Mouse (Mus musculus) hematopoietic stem cell, adult 5-6 weeks (primary cell): ENCODE measurements around the gene Dcst2. TPM values are rescaled to one million over a fixed set of nuclear protein-coding genes. Genes with fewer than 3 reads are reported as not detected.

ENCODE experiments used
- ATAC-seq, 2 experiments: fragments of 125-278 bp in 1 of 2; replicated peaks in 1 of 2; 2 replicates each; pipeline ENCODE4 v1.8.0; 2016 to 2017; ENCODE audit warnings: inconsistent platforms in 2 of 2, mild to moderate bottlenecking in 2 of 2, moderate number of reproducible peaks in 2 of 2, low read depth in 1 of 2, moderate TSS enrichment in 1 of 2; ENCODE audit not compliant: low FRiP score in 2 of 2, poor library complexity in 2 of 2, severe bottlenecking in 2 of 2, insufficient read depth in 1 of 2, low TSS enrichment in 1 of 2
- total RNA-seq: library from RNA; stranded (forward); fragments of 172-1452, 232-1000 nt; gene quantifications from 2 replicates; pipeline ENCODE4 v1.2.3, GENCODE M21; 2017

Dcst2 gene
- total RNA-seq, 1 experiment from 2014 or later = not detected

DNA sequence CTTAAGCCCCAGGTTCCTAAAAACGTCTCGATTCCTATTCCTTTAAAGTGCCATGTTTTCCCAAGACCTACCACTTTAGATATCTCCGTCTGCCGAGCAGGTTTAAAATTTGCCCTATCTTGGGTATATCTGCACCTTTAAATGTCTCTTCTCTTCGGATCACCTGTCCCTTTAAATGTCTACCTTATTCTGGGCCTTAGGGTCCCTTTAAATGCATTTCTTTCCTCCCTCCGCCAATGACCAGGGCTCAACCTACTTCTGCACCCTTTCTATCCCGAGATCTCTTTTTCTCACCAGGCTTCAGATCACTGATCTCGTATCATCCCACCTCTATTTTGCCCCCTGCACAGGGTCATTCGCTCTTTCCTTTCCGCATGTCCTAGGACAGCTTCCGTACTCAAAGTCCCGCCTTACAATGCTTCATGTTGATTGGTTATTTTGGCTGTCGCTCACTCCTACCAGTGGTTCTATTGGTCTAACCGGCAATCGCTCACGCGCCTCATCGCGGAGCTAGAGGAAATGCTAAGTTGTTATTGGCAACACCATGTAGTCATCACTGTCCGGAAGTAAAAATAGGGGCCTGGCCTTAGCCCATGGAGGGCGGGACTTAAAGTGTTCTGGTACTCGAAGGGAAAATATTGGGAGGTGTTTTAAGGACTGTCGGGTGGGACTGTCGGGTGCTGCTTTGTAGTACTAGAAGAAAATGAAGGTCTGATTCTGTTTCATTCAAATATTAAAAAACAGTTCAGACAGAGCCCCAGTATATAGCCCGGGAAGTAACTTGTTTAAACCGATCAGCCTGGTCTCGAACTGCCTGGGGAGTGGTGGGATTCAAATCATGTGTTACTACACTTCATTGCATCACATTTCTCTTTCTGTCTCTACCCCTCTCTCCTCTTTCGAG is 50.0 kb downstream of the Dcst2 start, which contains the start of gene Flad1:
Gene Flad1 (minus strand): TSS at position 381 of the 904 bp plus-strand sequence.
- peak; percentile 99 to 100 for ATAC-seq

DNA sequence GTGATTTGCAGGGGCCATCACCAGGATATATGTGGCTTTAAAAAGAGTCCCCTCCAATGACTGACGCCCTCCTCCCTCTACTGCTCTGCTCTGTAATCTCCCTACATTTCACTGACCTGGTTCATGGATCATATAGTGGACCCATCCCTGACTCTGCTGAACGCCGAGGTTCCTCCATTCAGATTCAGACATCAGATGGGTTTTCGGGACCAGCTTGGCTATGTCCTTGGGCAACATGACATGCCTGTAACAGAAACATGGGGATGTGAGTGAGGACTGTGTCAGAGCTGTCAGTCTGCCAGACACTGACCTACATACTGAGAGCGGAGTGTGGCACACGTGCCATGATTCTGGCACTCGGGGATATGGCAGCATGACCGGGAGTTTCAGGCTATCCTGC is 54.4 kb downstream of the Dcst2 start:
- ATAC-seq = no peak

DNA sequence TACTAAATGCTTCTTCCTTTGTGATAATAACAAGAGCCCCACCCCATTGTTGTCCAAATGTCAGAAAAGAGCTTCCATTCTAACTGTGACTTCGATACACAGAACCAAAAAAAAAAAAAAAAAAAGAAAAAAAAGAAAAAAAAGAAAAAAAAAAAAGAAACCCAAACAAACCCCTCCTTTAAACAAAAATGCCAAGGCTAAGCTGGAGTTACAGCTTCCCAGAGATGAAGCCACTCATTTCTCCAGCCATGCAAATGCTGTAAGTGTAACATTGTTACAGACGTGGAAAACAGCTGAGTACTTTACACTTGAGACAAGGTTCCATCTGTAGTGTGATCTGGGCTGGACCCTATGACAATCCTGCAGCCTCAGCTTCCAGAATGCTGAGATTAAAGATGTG is 55.4 kb downstream of the Dcst2 start:
- no peak for ATAC-seq

DNA sequence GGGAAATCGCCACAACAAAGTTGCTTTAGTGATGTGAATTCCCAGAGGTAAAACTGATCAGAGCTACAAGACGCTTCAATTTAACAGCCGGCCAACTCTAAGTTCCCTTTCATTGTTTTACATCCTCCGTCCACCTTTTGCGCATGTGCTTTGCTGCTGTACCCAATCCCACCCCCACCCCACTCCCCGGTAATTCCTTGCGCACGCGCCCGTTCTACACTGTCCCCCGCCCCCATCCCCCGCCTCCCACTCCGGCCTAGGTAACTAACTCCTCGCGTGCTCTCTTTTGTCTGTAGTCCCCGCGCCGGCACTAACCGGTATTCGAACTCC is 56.0 kb downstream of the Dcst2 start:
- 0 out of 4 replicates have a peak, but pooled peaks have one; percentile 1 to 3 for ATAC-seq

DNA sequence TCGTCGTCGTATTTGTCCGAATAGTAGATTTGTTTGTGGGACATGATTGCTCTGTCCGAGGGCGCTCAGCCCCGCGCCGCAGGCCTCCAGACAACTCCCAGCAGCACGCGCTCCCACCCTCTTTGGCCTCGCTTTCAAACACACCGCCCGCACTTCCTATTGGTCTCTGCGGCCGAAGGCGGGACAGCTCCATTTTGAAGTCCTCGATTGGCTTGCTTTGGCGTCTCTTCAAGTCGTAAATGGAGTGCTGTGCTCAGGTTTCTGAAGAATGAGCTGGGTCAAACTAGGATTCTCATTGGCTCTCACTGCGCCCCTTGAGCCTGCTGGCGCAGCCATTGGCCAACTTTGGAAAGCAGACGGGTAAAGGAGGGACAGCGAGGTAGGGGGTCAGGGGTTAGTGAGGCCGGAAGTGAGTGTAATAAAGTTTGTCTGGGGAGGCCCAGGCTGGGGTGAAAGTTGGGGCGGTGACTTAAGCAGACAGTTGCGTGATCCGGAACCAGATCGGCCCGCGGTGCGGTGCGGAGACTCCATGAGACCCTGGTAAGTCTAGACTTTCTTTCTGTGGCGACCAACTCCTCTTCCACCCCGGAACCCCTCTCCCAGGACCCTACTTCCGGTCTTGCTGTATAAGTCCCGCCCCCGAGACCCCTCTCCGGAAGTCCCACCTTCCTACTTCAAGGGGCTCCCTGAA is 56.5 kb downstream of the Dcst2 start, which contains the start of the genes Cks1b and Shc1:
Gene Cks1b (minus strand): TSS at position 214 of the 691 bp plus-strand sequence.
Gene Shc1 (plus strand): TSS at position 274 of the 691 bp plus-strand sequence.
- ATAC-seq = peak; percentile 90 to 95

DNA sequence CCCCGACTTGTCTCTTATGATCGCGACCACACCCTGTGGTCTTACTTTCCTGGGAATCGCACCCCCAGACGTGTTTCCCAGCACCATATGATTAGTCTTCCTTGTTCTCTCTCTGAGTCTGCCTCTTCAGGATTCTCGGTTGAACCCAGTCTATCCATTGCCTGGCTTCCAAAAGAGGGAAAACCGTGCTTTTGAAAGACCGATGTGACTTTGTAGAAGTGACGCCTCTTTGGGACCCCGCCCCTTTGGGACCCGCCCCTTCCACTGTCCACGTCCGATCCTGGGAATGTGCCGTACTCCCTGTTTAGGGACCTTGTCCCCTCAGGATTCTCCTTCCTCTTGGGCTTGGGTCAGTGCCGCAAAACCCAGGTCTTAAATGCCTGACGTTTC is 57.1 kb downstream of the Dcst2 start:
- ATAC-seq = no peak

DNA sequence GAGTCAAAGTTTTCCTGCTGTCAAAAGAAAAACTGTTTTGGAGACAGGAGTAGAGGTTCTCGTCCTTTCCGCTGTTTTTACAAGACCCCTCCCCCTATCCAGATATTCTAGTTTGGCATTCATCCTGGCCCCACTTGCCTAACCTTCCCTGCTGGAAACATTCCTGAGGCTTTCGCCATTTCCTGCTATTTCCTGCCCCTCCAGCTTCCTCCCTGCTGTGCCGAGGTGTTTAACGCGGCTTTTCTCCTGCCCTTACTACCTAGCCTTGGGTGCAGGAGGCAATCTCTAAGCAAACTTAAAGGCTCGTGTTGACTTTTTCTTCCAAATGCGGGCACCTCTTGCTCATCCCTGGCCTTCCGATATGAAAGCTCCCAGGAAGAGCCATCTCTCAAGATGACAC is 57.8 kb downstream of the Dcst2 start:
- no peak for ATAC-seq

DNA sequence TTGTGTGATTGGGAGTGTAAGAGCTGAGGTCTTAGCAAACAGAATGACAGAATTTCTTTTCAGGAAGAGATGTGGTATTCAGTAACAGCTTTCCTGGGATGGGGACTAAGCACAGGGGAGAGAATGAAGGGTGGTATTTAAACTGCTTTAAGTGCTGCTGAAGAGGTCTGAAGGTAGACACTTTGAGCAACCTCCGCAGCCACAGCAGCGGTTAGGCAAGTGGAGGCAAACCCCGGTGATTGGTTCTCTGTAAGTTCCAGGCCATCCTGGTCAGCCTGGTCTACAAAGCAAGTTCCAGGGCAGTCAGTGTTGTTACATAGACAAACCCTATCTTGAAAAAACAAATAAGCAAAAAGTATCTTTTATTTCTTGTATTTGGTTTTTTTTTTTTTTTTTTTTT is 58.2 kb downstream of the Dcst2 start:
- ATAC-seq = no peak

DNA sequence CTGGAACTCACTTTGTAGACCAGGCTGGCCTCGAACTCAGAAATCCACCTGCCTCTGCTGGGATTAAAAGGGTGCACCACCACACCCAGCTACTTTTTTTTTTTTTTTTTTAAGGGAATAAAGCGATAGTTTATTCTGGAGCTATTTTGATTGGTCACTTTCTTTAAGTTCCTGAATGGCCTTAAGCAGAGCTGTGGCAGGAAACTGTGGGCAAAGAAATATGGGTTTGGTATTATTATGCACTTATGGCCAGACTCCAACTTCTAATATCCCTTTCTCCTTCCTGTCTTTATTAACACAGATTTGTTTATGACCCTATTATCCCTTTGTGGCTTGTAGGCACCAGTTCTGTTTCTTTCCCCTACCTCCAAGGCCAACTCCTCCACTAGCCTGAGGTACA is 58.6 kb downstream of the Dcst2 start:
- no peak for ATAC-seq

DNA sequence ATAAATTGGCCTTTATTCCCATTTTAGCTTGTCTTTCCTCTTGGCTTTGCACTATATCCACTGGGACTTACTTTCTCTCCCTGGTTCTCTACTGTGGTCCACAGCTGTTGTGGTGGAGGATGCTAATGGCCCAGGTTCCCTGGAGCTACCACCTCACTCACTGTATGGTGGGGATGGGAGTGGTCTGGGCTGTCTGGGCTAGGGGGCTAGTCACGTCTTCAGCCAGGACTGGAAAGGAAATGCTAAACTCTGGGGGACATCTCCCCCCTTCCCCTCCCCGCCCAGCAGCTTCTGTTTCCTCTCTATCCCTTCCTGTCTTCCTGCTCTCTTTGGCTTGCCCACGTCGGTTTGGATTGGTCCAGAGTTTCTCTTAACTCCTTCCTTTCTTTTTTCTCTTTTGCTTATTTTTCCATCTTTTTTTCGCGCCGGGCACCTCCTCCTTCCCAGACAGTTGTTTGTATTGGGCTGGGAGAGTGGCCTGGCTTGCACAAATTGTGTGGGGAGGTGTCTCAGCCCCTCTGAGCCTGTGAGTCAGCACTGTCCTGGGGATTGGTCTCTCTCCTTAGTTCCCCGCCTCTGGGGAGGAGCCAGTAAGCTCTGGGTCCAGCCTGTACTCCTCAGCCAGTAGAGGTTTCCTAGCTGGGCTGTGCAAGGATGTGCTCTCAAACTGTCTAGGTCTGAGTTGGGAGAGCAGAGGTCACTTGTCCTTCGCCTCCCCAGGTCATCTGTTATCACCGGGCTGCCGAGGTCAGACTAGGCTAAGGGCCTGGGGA is 59.4 kb downstream of the Dcst2 start:
- peak; percentile 21 to 29; a peak in 2 of 4 replicates for ATAC-seq

DNA sequence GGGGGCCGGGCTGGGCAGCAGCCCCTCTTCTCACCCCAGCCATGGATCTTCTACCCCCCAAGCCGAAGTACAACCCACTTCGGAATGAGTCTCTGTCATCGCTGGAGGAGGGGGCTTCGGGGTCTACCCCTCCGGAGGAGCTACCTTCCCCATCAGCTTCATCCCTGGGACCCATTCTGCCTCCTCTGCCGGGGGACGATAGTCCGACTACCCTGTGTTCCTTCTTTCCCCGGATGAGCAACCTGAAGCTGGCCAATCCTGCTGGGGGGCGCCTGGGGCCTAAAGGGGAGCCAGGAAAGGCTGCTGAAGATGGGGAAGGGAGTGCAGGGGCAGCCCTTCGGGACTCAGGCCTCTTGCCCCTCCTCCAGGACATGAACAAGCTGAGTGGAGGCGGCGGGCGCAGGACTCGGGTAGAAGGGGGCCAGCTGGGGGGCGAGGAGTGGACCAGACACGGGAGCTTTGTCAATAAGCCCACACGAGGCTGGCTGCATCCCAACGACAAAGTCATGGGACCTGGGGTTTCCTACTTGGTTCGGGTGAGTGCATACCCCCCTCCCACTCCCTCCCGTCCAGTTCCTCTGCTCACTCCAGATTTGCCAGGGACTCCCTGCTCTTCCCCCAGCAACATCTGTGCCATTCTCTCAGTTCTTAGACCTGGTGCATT is 60.2 kb downstream of the Dcst2 start:
- no peak for ATAC-seq

DNA sequence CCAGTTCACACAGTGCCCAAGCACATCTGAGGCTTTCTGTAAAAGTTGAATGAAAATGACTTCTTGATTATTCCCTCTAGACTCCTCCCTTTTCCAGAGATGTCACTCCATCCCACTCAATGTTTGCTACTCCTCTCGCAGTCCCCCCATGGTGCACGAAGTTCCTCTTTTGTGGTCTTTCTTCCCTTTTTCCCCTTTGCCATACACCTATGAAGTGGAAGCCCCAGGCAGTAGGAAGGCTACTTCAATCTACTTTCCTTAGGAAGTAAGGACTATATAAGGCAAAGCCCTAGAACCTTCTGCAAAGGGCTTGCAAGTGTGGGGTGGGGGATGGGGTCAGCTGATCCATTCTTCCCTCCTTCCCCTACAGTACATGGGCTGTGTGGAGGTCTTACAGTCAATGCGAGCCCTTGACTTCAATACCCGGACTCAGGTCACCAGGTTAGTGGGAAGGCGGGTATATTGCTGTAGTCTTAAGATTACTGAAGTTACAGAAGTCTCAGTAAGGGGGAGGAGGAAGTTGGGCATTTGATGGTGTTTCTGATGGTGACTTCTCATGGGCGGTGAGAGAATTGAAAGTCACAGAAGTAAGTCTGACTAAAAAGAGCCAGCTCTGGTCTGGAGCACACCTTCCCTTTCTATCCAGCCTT is 60.9 kb downstream of the Dcst2 start:
- ATAC-seq = no peak

DNA sequence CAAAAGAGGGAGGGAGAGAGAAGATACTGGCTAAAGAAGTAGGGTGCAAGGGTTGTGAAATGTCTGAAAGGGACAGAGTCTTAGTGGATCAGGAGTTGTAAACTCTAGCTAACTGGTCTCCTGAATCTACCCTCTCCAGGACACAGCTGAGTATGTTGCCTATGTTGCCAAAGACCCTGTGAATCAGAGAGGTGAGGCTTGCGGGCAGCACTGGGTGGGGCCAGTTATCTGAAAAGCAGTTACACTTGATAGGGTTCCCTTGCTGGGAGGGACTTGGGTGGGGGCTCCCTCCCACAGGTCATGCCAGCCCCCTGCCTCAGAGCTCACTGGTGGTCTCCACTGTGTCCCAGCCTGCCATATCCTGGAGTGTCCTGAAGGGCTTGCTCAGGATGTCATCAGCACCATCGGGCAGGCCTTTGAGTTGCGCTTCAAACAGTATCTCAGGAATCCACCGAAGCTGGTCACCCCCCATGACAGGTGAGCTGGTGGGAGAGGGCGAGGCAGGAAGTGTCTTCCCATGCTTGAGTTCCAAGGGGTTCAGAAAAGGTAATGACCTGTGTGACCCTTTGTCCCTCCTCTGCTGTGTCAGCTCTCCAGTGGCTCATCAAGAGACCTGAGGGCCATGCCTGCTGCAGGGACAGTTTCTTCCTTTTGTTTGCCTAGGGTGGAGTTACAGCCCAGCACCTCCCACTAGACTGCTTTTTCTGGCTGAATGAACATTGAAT is 62.8 kb downstream of the Dcst2 start:
- ATAC-seq = no peak

DNA sequence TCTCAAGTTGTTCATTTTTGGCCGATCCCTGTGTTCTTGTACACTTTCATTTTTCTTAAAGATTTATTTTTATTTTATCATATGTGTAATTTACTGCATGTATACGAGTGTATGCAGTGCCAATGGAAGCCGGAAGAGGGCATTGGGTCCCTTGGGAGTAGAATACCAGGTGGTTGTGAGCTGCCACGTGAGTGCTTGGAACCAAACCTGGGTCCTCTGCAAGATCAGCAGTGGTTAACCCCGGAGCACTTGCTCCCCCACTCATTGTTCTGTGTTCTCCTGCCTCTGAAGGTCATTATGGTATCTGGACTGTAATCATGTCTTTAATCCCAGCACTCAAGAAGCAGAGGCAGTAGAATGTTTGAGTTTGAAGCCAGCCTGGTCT is 63.4 kb downstream of the Dcst2 start:
- no peak for ATAC-seq

DNA sequence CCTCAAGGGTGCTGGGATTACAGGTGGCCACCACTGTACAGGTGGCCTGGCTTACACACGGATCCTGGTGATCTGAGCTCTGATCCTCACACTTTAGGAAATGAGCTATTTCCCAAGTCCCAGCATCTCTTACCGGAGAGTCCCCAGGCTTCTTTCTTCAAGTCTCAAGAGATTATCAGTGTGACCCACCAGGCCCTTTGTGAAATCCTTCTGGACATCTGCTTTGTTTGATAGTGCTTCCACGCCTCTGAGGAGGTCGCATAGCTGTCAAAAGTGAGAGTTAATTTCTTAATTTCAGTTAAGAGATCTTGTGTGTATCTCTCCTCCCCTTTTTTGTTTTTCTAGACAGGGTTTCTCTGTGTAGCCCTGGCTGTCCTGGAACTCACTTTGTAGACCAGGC is 64.1 kb downstream of the Dcst2 start:
- no peak for ATAC-seq
